Mouse (Mus musculus): ENCODE results near the gene Th. TPM values are rescaled to one million over a fixed set of nuclear protein-coding genes. Genes with fewer than 3 reads are reported as not detected.

The Th gene
- total RNA-seq, 2 experiments from 2014 or later, result not detected

GRCm38 (mm10) chr7:142904331-142904730 lies 26.6 kb downstream of the Th start:
- no peak for ATAC-seq (replicated peaks; ENCODE audit: poor library complexity, severe bottlenecking)

DNA sequence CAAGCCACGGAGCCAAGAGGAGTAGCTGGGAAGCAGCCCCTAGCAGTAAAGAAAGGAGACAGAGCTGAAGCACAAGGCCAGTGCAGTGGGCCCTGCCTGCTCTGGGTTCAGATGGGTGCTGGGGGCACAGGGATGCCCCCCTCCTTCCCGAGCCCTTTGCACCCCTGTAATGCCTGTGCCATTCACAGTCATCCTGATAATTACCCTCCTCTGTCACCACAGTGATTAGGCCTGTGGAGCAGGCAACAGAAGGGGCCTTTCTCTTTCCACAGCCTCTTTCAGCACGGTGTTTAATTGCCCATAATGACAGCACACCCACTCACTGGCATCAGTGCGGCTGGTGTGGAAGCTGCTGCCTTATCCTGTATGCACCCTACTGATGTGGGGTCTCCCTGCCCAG lies 28.0 kb downstream of the Th start:
- ATAC-seq (replicated peaks; ENCODE audit: poor library complexity, severe bottlenecking), result no peak

- ATAC-seq (replicated peaks; ENCODE audit: poor library complexity, severe bottlenecking), result no peak
Measured at GRCm38 (mm10) chr7:142901774-142902173, 29.2 kb downstream of the Th start.

DNA sequence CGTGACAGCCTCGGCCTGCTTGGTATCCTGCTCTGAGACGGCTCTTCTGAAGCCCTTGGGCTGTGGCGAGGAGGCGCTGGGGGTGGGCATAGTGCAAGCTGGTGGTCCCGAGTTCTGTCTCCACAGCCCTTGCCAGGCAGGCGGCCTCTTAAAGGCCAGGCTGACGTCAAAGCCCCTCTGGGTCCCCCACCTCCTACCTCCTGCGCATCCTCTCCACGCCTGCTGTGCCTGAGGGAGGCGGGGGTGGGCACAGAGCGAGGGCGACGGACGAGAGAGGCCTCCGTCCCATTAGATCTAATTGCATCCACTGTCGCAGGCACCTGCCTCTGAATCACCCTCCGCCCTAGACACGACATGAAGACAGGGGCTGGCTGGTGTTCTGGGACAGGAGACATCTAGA lies 31.1 kb downstream of the Th start:
- ATAC-seq (replicated peaks; ENCODE audit: poor library complexity, severe bottlenecking), result no peak

DNA sequence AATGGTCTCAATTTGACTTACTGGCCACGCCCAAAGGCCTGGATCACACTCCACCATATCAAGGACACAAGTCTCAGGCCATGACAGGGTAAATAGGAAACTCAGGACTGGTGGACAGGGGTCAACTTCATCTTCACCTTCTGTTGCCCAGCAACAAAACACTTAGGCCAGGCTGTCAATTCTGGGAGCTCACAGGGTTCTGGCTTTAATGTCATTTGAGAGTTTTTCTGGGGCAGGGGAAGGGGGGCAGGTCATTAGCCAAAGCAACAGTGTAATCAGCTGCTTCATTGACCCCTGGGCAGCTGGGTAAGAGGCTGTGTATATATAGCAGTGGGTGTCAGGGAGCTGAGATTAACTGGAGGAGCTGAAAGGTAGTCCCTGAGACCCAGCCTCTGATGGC lies 33.5 kb downstream of the Th start:
- ATAC-seq (replicated peaks; ENCODE audit: poor library complexity, severe bottlenecking), result no peak

GRCm38 (mm10) chr7:142895901-142896665 lies 34.8 kb downstream of the Th start:
- no peak for ATAC-seq (replicated peaks; ENCODE audit: poor library complexity, severe bottlenecking)

GRCm38 (mm10) chr7:142895223-142895840 lies 35.6 kb downstream of the Th start:
- ATAC-seq (replicated peaks; ENCODE audit: poor library complexity, severe bottlenecking), result no peak

GRCm38 (mm10) chr7:142894669-142895068 lies 36.3 kb downstream of the Th start:
- ATAC-seq (replicated peaks; ENCODE audit: poor library complexity, severe bottlenecking), result peak; percentile 84

- no peak for ATAC-seq (replicated peaks; ENCODE audit: poor library complexity, severe bottlenecking)
Measured at GRCm38 (mm10) chr7:142893721-142894639, 36.9 kb downstream of the Th start.

GRCm38 (mm10) chr7:142893296-142893695 lies 37.6 kb downstream of the Th start:
- ATAC-seq (replicated peaks; ENCODE audit: poor library complexity, severe bottlenecking), result no peak

- ATAC-seq (replicated peaks; ENCODE audit: poor library complexity, severe bottlenecking), result no peak
Measured at GRCm38 (mm10) chr7:142869419-142870163, 61.3 kb downstream of the Th start.

DNA sequence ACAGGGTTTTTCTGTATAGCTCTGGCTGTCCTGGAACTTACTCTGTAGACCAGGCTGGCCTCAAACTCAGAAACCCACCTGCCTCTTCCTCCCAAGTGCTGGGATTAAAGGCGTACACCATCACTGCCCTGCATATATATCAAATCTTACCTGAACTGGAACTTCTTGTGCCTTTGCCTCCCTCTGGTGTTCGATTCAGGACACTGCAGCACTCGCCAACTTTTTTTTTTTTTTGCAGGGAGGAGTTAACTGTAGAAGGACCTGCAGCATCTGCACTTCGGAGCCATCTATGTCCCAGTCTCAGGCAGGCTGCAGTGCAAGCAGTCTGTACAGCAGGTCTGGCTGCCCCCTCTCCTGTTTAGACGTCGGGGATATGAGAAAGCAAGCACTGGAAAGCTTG lies 80.2 kb downstream of the Th start:
- ATAC-seq (replicated peaks; ENCODE audit: poor library complexity, severe bottlenecking), result peak; percentile 56

Other genes starting within 250 kb of the Th start
- gene Ins2, start 187.7 kb downstream of the Th start, total RNA-seq (2014; fragmentation: Nextera tagmentation), result not detected in 2 replicates
- not detected in 2 replicates for gene Ins2, start 187.7 kb downstream of the Th start, total RNA-seq (2017)
- 2.0 TPM in 2 replicates for gene Ascl2, start 38.1 kb upstream of the Th start, total RNA-seq (2014; fragmentation: Nextera tagmentation)
- 0.34 and 0.82 TPM in 2 replicates for gene Ascl2, start 38.1 kb upstream of the Th start, total RNA-seq (2017)
- 140 and 158 TPM in 2 replicates for gene Tspan32, start 73.9 kb upstream of the Th start, total RNA-seq (2014; fragmentation: Nextera tagmentation)
- gene Tspan32, start 73.9 kb upstream of the Th start, total RNA-seq (2017), result 95.1 and 117 TPM in 2 replicates
- gene Cd81, start 121.6 kb upstream of the Th start, total RNA-seq (2014; fragmentation: Nextera tagmentation), result 63.8 and 77.3 TPM in 2 replicates
- gene Cd81, start 121.6 kb upstream of the Th start, total RNA-seq (2017), result 159 and 201 TPM in 2 replicates
- gene Tssc4, start 138.1 kb upstream of the Th start, total RNA-seq (2014; fragmentation: Nextera tagmentation), result 28.1 and 62.3 TPM in 2 replicates
- 33.9 and 45.6 TPM in 2 replicates for gene Tssc4, start 138.1 kb upstream of the Th start, total RNA-seq (2017)
- gene Trpm5, start 163.5 kb upstream of the Th start, total RNA-seq (2014; fragmentation: Nextera tagmentation), result not detected in 2 replicates
- gene Trpm5, start 163.5 kb upstream of the Th start, total RNA-seq (2017), result not detected in 2 replicates
- gene Kcnq1, start 175.2 kb upstream of the Th start, total RNA-seq (2014; fragmentation: Nextera tagmentation), result not detected in 2 replicates
- not detected in 2 replicates for gene Kcnq1, start 175.2 kb upstream of the Th start, total RNA-seq (2017)

Measured in granulocyte monocyte progenitor cell, adult 5-6 weeks (primary cell).